Mouse (Mus musculus): ENCODE measurements around the gene 0610010F05Rik.
A peak's percentile ranks its signal among the peaks of the same experiment; 100 is the strongest.
"Not testable (repeated sequence)": the region's sequence is repeated elsewhere in the genome, so short reads cannot be mapped to it uniquely, and the experiment has no call there.

0610010F05Rik gene

GRCm38 (mm10) chr11:23632945-23633878, at the start of gene 0610010F05Rik:
0610010F05Rik (minus strand) TSS chr11:23633639.
- DNase-seq (ENCODE audit: extremely low spot score), result peak; percentile 91

GRCm38 (mm10) chr11:23682561-23682960, 49.1 kb upstream of the 0610010F05Rik start:
- no peak for DNase-seq (ENCODE audit: extremely low spot score)

GRCm38 (mm10) chr11:23680435-23680950, 47.1 kb upstream of the 0610010F05Rik start:
- no peak for DNase-seq (ENCODE audit: extremely low spot score)

GRCm38 (mm10) chr11:23679044-23679642, 45.7 kb upstream of the 0610010F05Rik start:
- peak; percentile 66 for DNase-seq (ENCODE audit: extremely low spot score)

- DNase-seq (ENCODE audit: extremely low spot score), result no peak
These were observed 42.7 kb upstream of the 0610010F05Rik start for GRCm38 (mm10) chr11:23676100-23676499.

- no peak for DNase-seq (ENCODE audit: extremely low spot score)
These were observed 38.9 kb upstream of the 0610010F05Rik start for GRCm38 (mm10) chr11:23672256-23672749.

- no peak for DNase-seq (ENCODE audit: extremely low spot score)
These were observed 33.7 kb upstream of the 0610010F05Rik start for GRCm38 (mm10) chr11:23667128-23667527.

- no peak for DNase-seq (ENCODE audit: extremely low spot score)
These were observed 33.1 kb upstream of the 0610010F05Rik start for GRCm38 (mm10) chr11:23666526-23666925.

- peak; percentile 99 for DNase-seq (ENCODE audit: extremely low spot score)
These were observed 32.5 kb upstream of the 0610010F05Rik start, which contains the start of gene Pex13 for GRCm38 (mm10) chr11:23665798-23666501. Pex13 (minus strand) TSS chr11:23665959.

GRCm38 (mm10) chr11:23665311-23665786, 31.9 kb upstream of the 0610010F05Rik start, which contains the start of gene Pus10:
Pus10 (plus strand) TSS chr11:23665674.
- DNase-seq (ENCODE audit: extremely low spot score), result no peak

- DNase-seq (ENCODE audit: extremely low spot score), result no peak
These were observed 30.8 kb upstream of the 0610010F05Rik start for GRCm38 (mm10) chr11:23664232-23664631.

- no peak for DNase-seq (ENCODE audit: extremely low spot score)
These were observed 24.4 kb upstream of the 0610010F05Rik start for GRCm38 (mm10) chr11:23657791-23658190.

- DNase-seq (ENCODE audit: extremely low spot score), result no peak
These were observed 20.2 kb upstream of the 0610010F05Rik start for GRCm38 (mm10) chr11:23653666-23654065.

- DNase-seq (ENCODE audit: extremely low spot score), result no peak
These were observed 14.4 kb upstream of the 0610010F05Rik start for GRCm38 (mm10) chr11:23647835-23648234.

- DNase-seq (ENCODE audit: extremely low spot score), result no peak
These were observed 14.0 kb upstream of the 0610010F05Rik start for GRCm38 (mm10) chr11:23647431-23647830.

- no peak for DNase-seq (ENCODE audit: extremely low spot score)
These were observed 1.1 kb upstream of the 0610010F05Rik start for GRCm38 (mm10) chr11:23634573-23634972.

GRCm38 (mm10) chr11:23633879-23634215, 408 bp upstream of the 0610010F05Rik start:
- DNase-seq (ENCODE audit: extremely low spot score), result no peak

- DNase-seq (ENCODE audit: extremely low spot score), result no peak
These were observed 2.8 kb downstream of the 0610010F05Rik start for GRCm38 (mm10) chr11:23630664-23631063.

GRCm38 (mm10) chr11:23618995-23619394, 14.4 kb downstream of the 0610010F05Rik start:
- no peak for DNase-seq (ENCODE audit: extremely low spot score)

- no peak for DNase-seq (ENCODE audit: extremely low spot score)
These were observed 18.9 kb downstream of the 0610010F05Rik start for GRCm38 (mm10) chr11:23614546-23614945.

- DNase-seq (ENCODE audit: extremely low spot score), result not testable (repeated sequence)
These were observed 26.1 kb downstream of the 0610010F05Rik start for GRCm38 (mm10) chr11:23607291-23607690.

- DNase-seq (ENCODE audit: extremely low spot score), result no peak
These were observed 63.3 kb downstream of the 0610010F05Rik start for GRCm38 (mm10) chr11:23570130-23570529.

All from embryo, embryonic 9.5 days (tissue).